Mouse (Mus musculus): Measurements from ENCODE around the gene Larp6.

Larp6 gene

DNA sequence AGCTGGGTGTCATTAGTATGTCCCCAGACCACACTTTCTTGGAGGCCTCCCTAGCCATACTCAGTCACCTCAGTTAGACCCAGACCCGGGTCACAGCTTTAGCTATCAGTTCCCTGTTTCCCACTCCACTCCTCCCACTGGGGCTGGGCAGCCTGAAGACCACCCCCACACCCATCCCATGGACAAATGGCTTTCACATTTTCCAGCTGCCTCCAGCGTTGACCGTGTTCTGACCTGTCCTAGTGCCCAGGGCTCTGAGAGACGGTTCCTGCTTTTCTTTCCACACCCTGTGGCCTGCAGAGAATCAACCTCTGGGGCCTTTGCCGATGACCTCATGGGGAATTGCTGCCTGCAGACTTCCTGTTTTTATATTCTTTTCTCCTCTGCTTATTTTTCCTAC lies 45.0 kb downstream of the Larp6 start:
- DNase-seq (ENCODE audit: extremely low read depth, low read depth) = no peak

DNA sequence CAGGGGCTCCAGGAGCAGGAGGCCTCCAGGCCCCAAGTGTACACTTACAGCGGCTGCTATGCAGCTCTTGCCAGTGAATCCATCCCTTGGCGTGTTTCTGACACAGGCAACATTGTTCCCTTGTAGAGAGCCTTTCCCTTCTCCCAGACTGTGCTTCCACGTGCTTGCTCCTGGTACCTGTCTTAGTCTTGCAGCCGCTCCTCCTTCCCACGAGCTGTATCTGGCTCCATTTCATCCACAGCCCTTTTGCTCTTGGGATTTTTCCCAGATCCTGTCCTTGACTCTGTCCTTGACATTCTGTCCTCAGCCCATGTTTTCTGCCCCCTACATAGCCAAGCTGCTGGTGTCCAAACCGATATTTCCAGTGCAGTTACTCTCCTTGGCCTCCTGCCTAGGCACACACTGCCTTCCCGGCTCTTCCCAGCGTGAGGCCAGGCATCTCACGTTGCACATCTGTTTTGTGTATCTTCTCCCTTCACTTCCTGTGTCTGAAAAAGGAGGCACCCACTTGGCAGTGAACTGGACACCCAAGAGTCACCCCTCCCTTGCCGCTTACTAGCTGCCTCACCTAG lies 46.7 kb downstream of the Larp6 start:
- no peak for DNase-seq (ENCODE audit: extremely low read depth, low read depth)

DNA sequence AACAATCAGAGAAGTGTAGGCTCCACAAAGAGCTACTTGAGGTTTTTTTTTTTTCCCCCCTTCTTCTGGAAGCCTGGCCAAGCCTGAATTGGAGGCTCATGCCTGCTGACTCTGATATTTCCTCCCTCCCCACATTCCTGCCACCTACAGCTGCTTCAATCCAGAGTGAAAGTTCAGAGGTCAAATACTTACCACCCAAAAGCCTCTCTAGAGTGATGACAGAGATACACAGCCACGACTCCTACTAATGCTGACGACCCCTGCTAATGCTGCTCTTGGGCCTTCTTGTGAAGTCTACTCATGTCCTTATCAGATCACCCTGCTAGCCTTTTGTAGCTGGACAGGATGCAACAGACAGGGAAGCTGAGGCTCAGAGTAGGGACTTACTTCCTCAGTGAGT lies 52.4 kb downstream of the Larp6 start:
- DNase-seq (ENCODE audit: extremely low read depth, low read depth) = no peak

DNA sequence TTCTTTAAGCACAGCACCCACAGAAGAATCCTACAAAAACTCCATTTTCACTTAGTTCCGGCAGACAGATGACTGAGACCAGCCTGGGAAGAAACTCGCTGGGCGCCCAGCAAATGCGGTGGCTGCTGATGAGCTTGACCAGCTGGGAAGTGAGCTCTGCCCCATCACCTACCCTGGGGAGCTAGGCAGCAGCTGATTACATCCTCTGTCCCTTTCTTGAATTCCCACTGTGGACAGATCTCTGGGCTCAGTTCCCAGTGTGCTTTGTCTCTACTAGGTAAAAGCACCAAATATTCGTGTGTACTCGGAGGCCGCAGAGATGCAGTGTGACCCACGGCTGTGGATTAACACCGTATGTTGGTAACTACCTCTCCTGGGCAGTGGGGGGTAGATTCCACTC lies 55.6 kb downstream of the Larp6 start:
- DNase-seq (ENCODE audit: extremely low read depth, low read depth) = no peak

DNA sequence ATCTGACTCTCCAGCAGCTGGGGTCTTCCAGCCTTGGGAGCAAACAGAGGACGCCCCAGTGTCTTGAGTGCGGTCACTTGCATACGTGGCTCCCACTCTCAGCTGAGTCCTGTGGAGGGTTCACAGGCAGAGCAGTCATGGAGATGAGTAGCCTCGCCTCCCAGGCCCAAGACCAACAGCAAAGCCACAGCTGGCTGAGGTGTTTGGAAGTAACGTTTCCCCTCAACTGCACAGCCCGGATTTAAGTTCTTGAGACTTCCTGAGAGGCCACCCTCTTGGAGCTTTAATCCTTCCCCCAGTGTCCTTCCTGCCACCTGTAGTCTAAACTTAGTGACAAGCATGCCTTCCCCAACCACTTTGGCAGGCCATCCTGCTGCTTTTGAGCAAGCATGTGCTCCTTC lies 56.9 kb downstream of the Larp6 start:
- DNase-seq (ENCODE audit: extremely low read depth, low read depth) = no peak

DNA sequence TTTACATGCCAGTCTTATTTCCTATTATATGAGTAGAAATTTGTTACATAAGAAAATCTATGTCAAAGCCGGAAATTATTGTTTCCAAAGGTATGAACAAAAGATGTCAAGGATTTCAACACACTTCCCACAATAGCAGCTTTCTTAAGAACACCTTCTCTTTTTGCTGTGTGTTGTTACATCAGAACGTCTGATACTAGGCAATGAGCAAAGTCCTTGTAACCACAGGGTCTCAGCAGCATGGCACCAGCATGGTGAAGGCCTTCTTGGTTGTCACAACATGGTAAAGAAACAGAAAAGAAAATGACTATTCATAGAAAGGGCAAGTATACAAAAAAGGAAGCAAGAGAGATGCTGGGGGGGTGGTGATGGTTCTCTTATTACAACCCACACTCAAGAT lies 60.9 kb downstream of the Larp6 start:
- DNase-seq (ENCODE audit: extremely low read depth, low read depth) = no peak

DNA sequence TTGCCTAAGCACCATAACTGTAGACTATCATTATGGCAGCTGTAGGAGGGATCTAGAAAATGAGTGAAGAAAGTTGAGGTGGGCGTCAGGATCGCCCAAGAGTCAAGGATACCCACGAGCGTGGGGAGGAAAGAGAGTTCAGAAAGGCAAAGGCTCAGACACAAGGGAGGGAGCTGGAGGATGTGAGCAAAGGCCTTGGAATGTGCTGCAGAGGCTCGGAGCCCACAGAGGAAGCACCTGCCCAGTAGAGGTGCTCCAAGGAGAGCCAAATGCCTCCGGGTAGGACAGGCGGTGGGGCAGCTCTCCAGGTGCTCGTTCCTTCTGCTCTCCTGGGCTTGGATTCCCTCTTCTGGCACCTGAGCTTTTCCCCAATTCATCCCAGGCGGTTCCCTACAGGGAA lies 64.1 kb downstream of the Larp6 start:
- no peak for DNase-seq (ENCODE audit: extremely low read depth, low read depth)

DNA sequence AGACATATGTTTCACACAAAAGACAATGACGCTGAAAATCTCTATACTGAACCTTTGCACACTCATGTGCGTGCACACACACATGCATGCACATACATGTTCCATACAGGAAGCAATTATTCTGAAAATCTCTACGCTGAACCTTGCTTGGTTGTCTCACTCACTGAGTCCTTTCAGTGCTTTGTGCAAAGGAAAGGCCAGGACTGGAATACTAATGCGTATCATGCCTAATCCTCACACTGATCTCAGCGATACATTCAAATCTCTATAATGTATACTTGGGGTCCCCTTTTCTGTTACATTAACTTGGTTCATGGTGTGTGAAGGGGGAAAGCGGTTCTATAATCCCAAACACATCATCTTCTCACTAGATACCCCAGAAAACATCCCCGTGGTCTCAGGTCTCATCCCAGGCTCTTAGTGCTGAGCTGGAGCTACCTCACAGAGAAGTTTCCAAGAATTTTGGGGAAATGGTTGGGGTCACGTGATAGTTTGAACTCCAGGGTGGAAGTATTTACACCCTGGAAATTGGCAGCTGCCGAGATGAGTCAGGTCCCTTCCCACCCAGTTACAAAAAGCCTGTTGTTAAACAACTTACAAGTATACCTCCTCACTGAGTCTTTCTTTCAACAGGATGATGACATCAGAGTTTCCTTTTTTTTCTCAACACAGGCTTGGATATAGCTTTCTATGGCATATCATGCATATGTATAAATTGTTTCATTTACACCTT lies 69.4 kb downstream of the Larp6 start:
- DNase-seq (ENCODE audit: extremely low read depth, low read depth) = no peak

DNA sequence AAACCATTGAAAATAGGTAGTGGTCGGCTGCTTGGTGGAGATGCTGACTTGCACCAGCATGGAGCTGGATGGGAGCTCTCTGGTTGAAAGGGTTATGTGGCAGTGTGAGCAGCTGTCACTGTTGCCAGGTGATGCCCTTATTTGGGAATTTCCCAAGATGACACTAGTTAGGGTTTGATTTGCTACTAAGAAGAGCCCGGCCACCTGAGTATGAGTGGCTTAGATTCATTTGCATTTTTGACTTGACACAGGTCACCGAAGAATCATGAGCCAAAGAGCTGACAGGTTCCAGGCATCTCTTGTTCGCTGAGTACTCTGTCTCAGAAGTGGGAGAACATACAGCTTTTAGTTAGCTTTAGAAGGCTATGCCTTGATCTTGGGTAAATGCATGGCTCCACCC lies 72.3 kb downstream of the Larp6 start:
- no peak for DNase-seq (ENCODE audit: extremely low read depth, low read depth)

DNA sequence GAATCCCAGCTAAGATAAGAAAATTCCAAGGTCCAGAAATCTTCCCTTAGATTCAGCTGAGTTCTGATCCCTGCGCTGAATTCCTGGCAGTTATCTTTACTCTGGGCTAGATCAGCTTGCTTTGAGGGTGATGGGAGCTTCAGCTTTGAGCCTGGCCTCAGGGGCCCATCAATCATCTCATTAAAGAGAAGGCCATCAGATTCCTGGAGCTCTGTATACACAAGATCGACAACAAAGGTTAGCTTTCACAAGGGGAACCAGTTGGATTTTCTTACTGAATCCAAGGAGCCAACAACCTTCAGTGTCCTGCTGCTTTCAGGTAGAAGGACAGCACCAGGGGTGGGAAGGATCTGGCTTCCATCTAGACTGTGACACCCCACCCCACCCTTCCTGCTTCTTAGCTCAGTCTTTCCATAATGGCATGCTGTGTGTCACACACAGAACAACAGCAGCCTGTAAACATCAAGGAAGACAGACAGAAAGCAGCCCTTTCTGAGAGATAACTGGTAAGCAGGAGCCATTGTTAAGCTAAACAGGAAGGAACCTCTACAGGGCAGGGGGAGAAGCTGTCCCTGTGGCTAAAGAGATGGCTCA lies 74.8 kb downstream of the Larp6 start:
- DNase-seq (ENCODE audit: extremely low read depth, low read depth) = no peak

Data from MEL-GATA-1-ER (cell line).